ENCODE assay signal across 18 mouse cellular contexts in the genomic region with DNA sequence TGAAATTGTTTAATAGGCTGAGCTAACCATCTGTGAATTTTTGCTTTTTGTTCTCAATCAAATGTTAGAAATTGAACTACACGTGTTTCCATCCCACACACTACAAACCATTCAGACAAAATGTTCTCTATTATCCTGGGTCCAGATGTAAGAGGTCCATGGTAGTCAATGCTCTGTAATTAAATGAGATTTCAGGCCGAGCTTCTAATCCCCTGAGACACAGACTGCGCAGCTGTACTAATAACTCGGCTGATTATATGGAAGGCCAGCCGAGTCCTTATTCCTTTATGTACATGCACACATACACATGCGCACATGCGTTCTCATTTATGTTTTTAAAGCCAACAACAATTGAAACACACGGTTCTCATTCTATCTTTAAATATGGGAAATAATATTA.
DNase-seq lines count a peak whose midpoint lies in the region; ATAC-seq lines count a peak whose summit lies in the region.
"Had no signal": no experiment of that assay in that cellular context is flagged by ENCODE, and none has a peak within 500 bp of the region (broad histone marks: within the 10 kb centered on the region; RNA-seq: fewer than 3 reads in every experiment).

No protein-coding gene starts in this region.

- H3K27ac ChIP-seq in forebrain, embryonic 12.5 days = no peak overlapping the region
- H3K27ac ChIP-seq in forebrain, embryonic 16.5 days (ENCODE audit: low read length) = no peak overlapping the region
- H3K27ac ChIP-seq in limb, embryonic 12.5 days = no peak overlapping the region
- H3K27ac ChIP-seq in limb, embryonic 10.5 days = no peak overlapping the region
- no peak overlapping the region for H3K27ac ChIP-seq in embryonic facial prominence, embryonic 14.5 days (replicated peaks; ENCODE audit: low read depth, low read length)
- H3K27ac ChIP-seq in midbrain, embryonic 14.5 days (replicated peaks; ENCODE audit: low read depth, low read length) = no peak overlapping the region
- H3K27ac ChIP-seq in kidney, embryonic 14.5 days (ENCODE audit: low read depth, low read length) = no peak overlapping the region
- H3K27ac ChIP-seq: hindbrain, embryonic 15.5 days; left cerebral cortex, adult 2 months had no signal

- no peak overlapping the region for H3K9ac ChIP-seq in forebrain, embryonic 12.5 days
- no peak overlapping the region for H3K9ac ChIP-seq in forebrain, embryonic 16.5 days (replicated peaks; ENCODE audit: low read depth, low read length)
- no peak overlapping the region for H3K9ac ChIP-seq in limb, embryonic 12.5 days (replicated peaks)
- no peak overlapping the region for H3K9ac ChIP-seq in embryonic facial prominence, embryonic 14.5 days (ENCODE audit: low read depth, low read length)
- no peak overlapping the region for H3K9ac ChIP-seq in midbrain, embryonic 14.5 days (replicated peaks; ENCODE audit: low read length)
- H3K9ac ChIP-seq in kidney, embryonic 14.5 days (ENCODE audit: low read depth, low read length) = no peak overlapping the region
- H3K9ac ChIP-seq: hindbrain, embryonic 15.5 days had no signal

- no peaks in the 10 kb centered on the region for H3K27me3 ChIP-seq in forebrain, embryonic 12.5 days
- no peaks in the 10 kb centered on the region for H3K27me3 ChIP-seq in forebrain, embryonic 16.5 days (replicated peaks; ENCODE audit: control insufficient read depth, insufficient read depth, low read length)
- H3K27me3 ChIP-seq in limb, embryonic 12.5 days = no peaks in the 10 kb centered on the region
- H3K27me3 ChIP-seq in limb, embryonic 10.5 days (ENCODE audit: low read depth, poor library complexity, severe bottlenecking) = no peaks in the 10 kb centered on the region
- H3K27me3 ChIP-seq in embryonic facial prominence, embryonic 14.5 days (replicated peaks; ENCODE audit: control insufficient read depth, insufficient read depth, low read length) = no peaks in the 10 kb centered on the region; the same call in 1 of the 2 replicates
- H3K27me3 ChIP-seq in midbrain, embryonic 14.5 days (ENCODE audit: control insufficient read depth, insufficient read depth, low read length) = no peaks in the 10 kb centered on the region
- H3K27me3 ChIP-seq in kidney, embryonic 14.5 days (ENCODE audit: control insufficient read depth, insufficient read depth, low read length) = no peaks in the 10 kb centered on the region
- H3K27me3 ChIP-seq: hindbrain, embryonic 15.5 days had no signal

- no peak overlapping the region for H3K4me3 ChIP-seq in forebrain, embryonic 12.5 days (replicated peaks)
- no peak overlapping the region for H3K4me3 ChIP-seq in forebrain, embryonic 16.5 days (replicated peaks; ENCODE audit: low read length)
- no peak overlapping the region for H3K4me3 ChIP-seq in limb, embryonic 12.5 days (replicated peaks)
- H3K4me3 ChIP-seq in limb, embryonic 10.5 days = no peak overlapping the region
- no peak overlapping the region for H3K4me3 ChIP-seq in embryonic facial prominence, embryonic 14.5 days (ENCODE audit: low read depth, low read length)
- no peak overlapping the region for H3K4me3 ChIP-seq in midbrain, embryonic 14.5 days (replicated peaks; ENCODE audit: low read depth, low read length)
- H3K4me3 ChIP-seq in kidney, embryonic 14.5 days (ENCODE audit: low read length) = no peak overlapping the region
- H3K4me3 ChIP-seq: hindbrain, embryonic 15.5 days; left cerebral cortex, adult 2 months had no signal

- H3K9me3 ChIP-seq in forebrain, embryonic 12.5 days = no peaks in the 10 kb centered on the region
- H3K9me3 ChIP-seq in forebrain, embryonic 16.5 days (ENCODE audit: control insufficient read depth, low read length) = no peaks in the 10 kb centered on the region
- H3K9me3 ChIP-seq in limb, embryonic 12.5 days = peaks cover 11% of the 10 kb centered on the region; the same call in 1 of the 2 replicates
- H3K9me3 ChIP-seq in limb, embryonic 10.5 days (replicated peaks) = no peaks in the 10 kb centered on the region
- H3K9me3 ChIP-seq in embryonic facial prominence, embryonic 14.5 days (ENCODE audit: control insufficient read depth, low read length) = 0 out of 2 replicates have a peak, but pooled peaks cover 8% of the 10 kb centered on the region
- H3K9me3 ChIP-seq in midbrain, embryonic 14.5 days (ENCODE audit: control insufficient read depth, low read length) = no peaks in the 10 kb centered on the region
- H3K9me3 ChIP-seq in kidney, embryonic 14.5 days (ENCODE audit: control insufficient read depth, low read length) = no peaks in the 10 kb centered on the region
- H3K9me3 ChIP-seq: hindbrain, embryonic 15.5 days had no signal

- no peaks in the 10 kb centered on the region for H3K36me3 ChIP-seq in forebrain, embryonic 12.5 days (replicated peaks)
- H3K36me3 ChIP-seq in forebrain, embryonic 16.5 days (ENCODE audit: control insufficient read depth, insufficient read depth) = no peaks in the 10 kb centered on the region
- H3K36me3 ChIP-seq in limb, embryonic 12.5 days = no peaks in the 10 kb centered on the region
- no peaks in the 10 kb centered on the region for H3K36me3 ChIP-seq in limb, embryonic 10.5 days
- no peaks in the 10 kb centered on the region for H3K36me3 ChIP-seq in embryonic facial prominence, embryonic 14.5 days (ENCODE audit: control insufficient read depth, insufficient read depth, low read length)
- H3K36me3 ChIP-seq in midbrain, embryonic 14.5 days (ENCODE audit: control insufficient read depth, insufficient read depth, low read length) = no peaks in the 10 kb centered on the region
- no peaks in the 10 kb centered on the region for H3K36me3 ChIP-seq in kidney, embryonic 14.5 days (ENCODE audit: control insufficient read depth, insufficient read depth, low read length)
- H3K36me3 ChIP-seq: hindbrain, embryonic 15.5 days had no signal

- ATAC-seq in forebrain, embryonic 12.5 days (ENCODE audit: low FRiP score) = peak; percentile 84
- ATAC-seq in forebrain, embryonic 16.5 days = no peak
- 0 out of 2 replicates have a peak, but pooled peaks have one; percentile 59 for ATAC-seq in limb, embryonic 12.5 days (ENCODE audit: insufficient number of reproducible peaks, insufficient read depth, low FRiP score, low TSS enrichment, low read depth)
- peak; percentile 77 for ATAC-seq in embryonic facial prominence, embryonic 14.5 days (ENCODE audit: low read depth)
- ATAC-seq in midbrain, embryonic 14.5 days (ENCODE audit: low FRiP score, low TSS enrichment) = no peak; the same call in 1 of the 2 replicates
- ATAC-seq in kidney, embryonic 14.5 days (ENCODE audit: low FRiP score, low TSS enrichment) = no peak

- WGBS in forebrain, embryonic 12.5 days = 66% methylated on average over 8 of the region's 8 CpGs
- 63% methylated on average over 8 of the region's 8 CpGs for WGBS in forebrain, embryonic 16.5 days
- 47% methylated on average over 8 of the region's 8 CpGs for WGBS in limb, embryonic 12.5 days
- WGBS in limb, embryonic 10.5 days = 87% methylated on average over 8 of the region's 8 CpGs
- WGBS in embryonic facial prominence, embryonic 14.5 days = 37% methylated on average over 8 of the region's 8 CpGs
- WGBS in midbrain, embryonic 14.5 days = 51% methylated on average over 8 of the region's 8 CpGs
- WGBS in kidney, embryonic 14.5 days = 84% methylated on average over 8 of the region's 8 CpGs

- no peaks in the 10 kb centered on the region for H3K4me1 ChIP-seq in forebrain, embryonic 12.5 days
- no peaks in the 10 kb centered on the region for H3K4me1 ChIP-seq in forebrain, embryonic 16.5 days (replicated peaks; ENCODE audit: control insufficient read depth, insufficient read depth, low read length)
- H3K4me1 ChIP-seq in limb, embryonic 12.5 days (replicated peaks) = 0 out of 2 replicates have a peak, but pooled peaks cover 3% of the 10 kb centered on the region
- no peaks in the 10 kb centered on the region for H3K4me1 ChIP-seq in limb, embryonic 10.5 days
- no peaks in the 10 kb centered on the region for H3K4me1 ChIP-seq in embryonic facial prominence, embryonic 14.5 days (ENCODE audit: control insufficient read depth, insufficient read depth, low read length)
- H3K4me1 ChIP-seq in midbrain, embryonic 14.5 days (ENCODE audit: control insufficient read depth, insufficient read depth, low read length) = no peaks in the 10 kb centered on the region
- H3K4me1 ChIP-seq in kidney, embryonic 14.5 days (ENCODE audit: control insufficient read depth, insufficient read depth, low read length) = no peaks in the 10 kb centered on the region
- H3K4me1 ChIP-seq: hindbrain, embryonic 15.5 days had no signal

- DNase-seq in limb, embryonic 10.5 days (ENCODE audit: low spot score) = no peak
- DNase-seq in embryonic facial prominence, embryonic 14.5 days (ENCODE audit: low spot score) = peak; percentile 64
- DNase-seq in midbrain, embryonic 14.5 days = peak; percentile 46
- DNase-seq in cerebellum, adult 9-11 months = no peak
- DNase-seq: adrenal gland, adult 8-10 months; cerebellum, adult 2 months; heart, adult 18-20 months; kidney, adult 18-20 months; kidney, postnatal 36 days; lung, adult 18-20 months; right cerebral cortex, postnatal 4 days; thymus, postnatal 14 days had no signal

- H3K4me2 ChIP-seq in forebrain, embryonic 12.5 days = no peak overlapping the region
- H3K4me2 ChIP-seq in forebrain, embryonic 16.5 days (ENCODE audit: low read length) = no peak overlapping the region
- H3K4me2 ChIP-seq in limb, embryonic 12.5 days = no peak overlapping the region
- H3K4me2 ChIP-seq in embryonic facial prominence, embryonic 14.5 days (ENCODE audit: low read depth, low read length) = no peak overlapping the region
- no peak overlapping the region for H3K4me2 ChIP-seq in midbrain, embryonic 14.5 days (ENCODE audit: low read length)
- H3K4me2 ChIP-seq in kidney, embryonic 14.5 days (replicated peaks; ENCODE audit: low read depth, low read length) = no peak overlapping the region
- H3K4me2 ChIP-seq: hindbrain, embryonic 15.5 days had no signal

Comparison
In these comparisons a context has a peak if more than half of its experiments do, and no peak if none do; other contexts are left out.
1. ATAC-seq: peak in forebrain, embryonic 12.5 days (single experiment), limb, embryonic 12.5 days (single experiment) and embryonic facial prominence, embryonic 14.5 days (single experiment); none in forebrain, embryonic 16.5 days (single experiment), midbrain, embryonic 14.5 days (single experiment) and kidney, embryonic 14.5 days (single experiment).
2. DNase-seq: peak in embryonic facial prominence, embryonic 14.5 days (single experiment) and midbrain, embryonic 14.5 days (single experiment); none in limb, embryonic 10.5 days (single experiment) and cerebellum, adult 9-11 months (single experiment).